Mouse (Mus musculus) megakaryocyte, embryonic 14.5 days (primary cell): ENCODE measurements around the gene Trpv6.

Experiments
- FLI1 ChIP-seq: IDR thresholded peaks from 2 replicates; pipeline ENCODE4 v1.6.1; 2012; ENCODE audit warnings: low read length, inconsistent platforms, mixed read lengths
- GATA1 ChIP-seq: IDR thresholded peaks from 3 replicates; pipeline ENCODE4 v1.6.1; 2012; ENCODE audit warnings: mixed read lengths, low read length, inconsistent platforms, borderline replicate concordance

- no peak for TF ChIP-seq GATA1
- TF ChIP-seq FLI1, result no peak
Measured at GRCm38 (mm10) chr6:41680669-41681068, 44.5 kb upstream of the Trpv6 start, which contains the start of gene Trpv5.
